Mouse (Mus musculus): ENCODE data around the gene Ccdc142. TPM values are rescaled to one million over a fixed set of nuclear protein-coding genes. Genes with fewer than 3 reads are reported as not detected.

Ccdc142 gene
- polyA plus RNA-seq, 1 experiment from 2014 or later: 0.62 TPM

DNA sequence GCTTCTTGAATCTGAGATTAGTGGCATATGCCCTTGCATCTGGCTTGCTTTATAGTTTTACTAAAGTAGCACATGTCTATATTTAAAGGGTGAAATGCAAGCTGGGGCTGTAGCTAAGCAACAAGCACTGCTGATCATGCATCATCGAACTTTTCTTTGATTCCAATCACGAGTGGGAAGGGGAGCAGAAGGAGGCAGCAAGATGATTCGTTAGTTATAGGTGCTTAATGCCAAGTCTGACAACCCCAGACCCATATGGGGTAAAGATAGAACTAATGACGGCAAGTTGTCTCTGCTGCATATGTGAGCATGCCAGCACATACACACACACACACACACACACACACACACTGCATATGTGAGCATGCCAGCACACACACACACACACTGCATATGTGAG, 2.8 kb downstream of the Ccdc142 start:
- Histone ChIP-seq H3K4me3 (ENCODE audit: low read depth, low read length) (no peak overlapping the region), H3K4me1 (ENCODE audit: control insufficient read depth, insufficient read depth, low read length) (peaks cover 3% of the 10 kb centered on the region), H3K9me3 (replicated peaks; ENCODE audit: control insufficient read depth, low read length) (no peaks in the 10 kb centered on the region), H3K4me2 (ENCODE audit: low read depth, low read length) (no peak overlapping the region), H3K9ac (replicated peaks; ENCODE audit: low read length) (no peak overlapping the region), H3K27me3 (ENCODE audit: control insufficient read depth, insufficient read depth, low read length) (no peaks in the 10 kb centered on the region; the same call in none of the 2 replicates), H3K27ac (replicated peaks; ENCODE audit: low read depth, low read length) (no peak overlapping the region), H3K36me3 (replicated peaks; ENCODE audit: control insufficient read depth, insufficient read depth, low read depth, low read length) (no peaks in the 10 kb centered on the region)
- 81% methylated on average over 4 of the region's 4 CpGs for WGBS
- DNase-seq (ENCODE audit: low spot score) (no peak), ATAC-seq (replicated peaks; ENCODE audit: insufficient number of reproducible peaks, low FRiP score, low TSS enrichment, low read depth) (no peak)

DNA sequence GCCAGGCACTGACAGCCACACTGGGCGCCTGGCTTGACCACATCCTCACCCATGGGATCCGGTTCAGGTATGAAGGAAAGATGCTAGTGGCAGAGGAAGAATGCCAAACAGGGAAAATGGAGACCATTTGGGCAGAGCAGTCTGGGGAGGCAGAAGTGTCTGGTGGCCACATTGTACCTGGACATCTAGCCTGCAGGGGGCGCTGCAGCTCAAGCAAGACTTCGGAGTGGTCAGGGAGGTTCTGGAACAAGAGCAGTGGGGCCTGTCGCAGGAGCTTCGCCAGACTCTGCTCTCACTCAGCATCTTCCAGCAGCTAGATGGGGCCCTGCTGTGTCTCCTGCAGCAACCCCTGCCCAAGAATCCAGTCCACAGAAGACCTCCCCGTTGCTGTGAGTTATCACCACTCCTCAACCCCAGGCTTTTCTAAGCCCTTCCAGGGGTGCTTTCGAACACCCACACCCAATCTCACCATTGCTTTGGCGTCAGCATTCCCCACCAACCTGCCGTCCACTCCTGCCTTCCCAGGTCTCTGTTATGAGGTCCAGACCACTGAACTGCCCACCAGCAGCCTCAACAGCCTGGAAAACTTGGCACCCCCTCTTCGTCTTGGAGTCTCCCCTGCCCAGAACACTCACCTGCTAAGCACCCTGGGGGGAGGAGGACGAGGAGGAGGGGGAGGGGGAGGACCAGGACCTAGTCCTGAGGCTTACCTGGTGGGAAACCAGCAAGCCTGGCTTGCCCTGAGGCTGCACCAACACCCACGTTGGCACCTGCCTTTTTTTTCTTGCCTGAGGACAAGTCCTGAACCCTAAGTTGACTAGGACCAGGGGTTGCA, 6.4 kb downstream of the Ccdc142 start:
- WGBS: 31% methylated on average over 13 of the region's 13 CpGs
- Histone ChIP-seq H3K4me1 (ENCODE audit: control insufficient read depth, insufficient read depth, low read length) (peaks cover 2% of the 10 kb centered on the region), H3K27ac (replicated peaks; ENCODE audit: low read depth, low read length) (no peak overlapping the region; the same call in 1 of the 2 replicates), H3K9ac (replicated peaks; ENCODE audit: low read length) (peak overlapping the region; percentile 96), H3K27me3 (ENCODE audit: control insufficient read depth, insufficient read depth, low read length) (no peaks in the 10 kb centered on the region; the same call in none of the 2 replicates), H3K36me3 (replicated peaks; ENCODE audit: control insufficient read depth, insufficient read depth, low read depth, low read length) (no peaks in the 10 kb centered on the region), H3K9me3 (replicated peaks; ENCODE audit: control insufficient read depth, low read length) (no peaks in the 10 kb centered on the region), H3K4me2 (ENCODE audit: low read depth, low read length) (peak overlapping the region; percentile 87; the same call in 1 of the 2 replicates), H3K4me3 (ENCODE audit: low read depth, low read length) (no peak overlapping the region)
- DNase-seq (ENCODE audit: low spot score) (peak; percentile 82), ATAC-seq (replicated peaks; ENCODE audit: insufficient number of reproducible peaks, low FRiP score, low TSS enrichment, low read depth) (no peak; the same call in 1 of the 2 replicates)

DNA sequence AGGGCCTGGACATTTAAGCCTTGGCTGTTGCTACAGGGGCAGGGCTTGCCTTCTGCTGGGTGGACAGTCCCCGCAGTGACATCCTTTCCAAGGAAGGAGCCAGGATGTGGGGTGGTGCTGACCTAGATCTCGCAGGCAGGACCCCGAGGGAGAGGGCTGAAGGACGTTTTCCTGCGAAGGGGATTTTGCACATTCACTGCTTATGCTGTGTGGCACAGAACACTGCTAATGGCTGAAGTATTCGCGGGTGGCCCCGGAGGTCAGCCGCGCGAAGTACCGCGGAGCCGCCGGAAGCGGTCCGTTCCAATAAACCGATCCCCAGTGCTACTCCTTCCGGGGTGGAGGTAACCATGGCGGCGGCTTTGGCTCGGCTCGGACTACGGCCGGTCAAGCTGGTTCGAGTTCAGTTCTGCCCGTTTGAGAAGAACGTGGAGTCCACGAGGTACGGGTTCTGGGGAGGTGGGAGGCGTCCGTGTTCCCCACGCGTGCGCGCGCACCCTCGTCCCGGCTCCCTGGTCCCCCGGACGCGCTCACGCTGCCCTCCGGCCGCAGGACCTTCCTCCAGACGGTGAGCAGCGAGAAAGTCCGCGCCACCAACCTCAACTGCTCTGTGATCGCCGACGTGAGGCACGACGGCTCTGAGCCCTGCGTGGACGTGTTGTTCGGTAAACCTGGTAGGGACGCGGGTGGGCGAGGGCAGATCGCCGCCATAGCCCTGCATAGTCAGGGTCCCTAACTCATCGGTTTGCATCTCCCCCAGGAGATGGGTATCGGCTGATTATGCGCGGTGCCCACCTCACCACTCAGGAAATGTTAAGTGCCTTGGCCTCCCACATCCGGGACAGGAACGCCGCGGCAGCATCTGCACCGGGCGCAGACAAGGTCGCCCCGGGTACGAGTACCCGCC, 7.6 kb downstream of the Ccdc142 start, which contains the start of gene Mrpl53:
Mrpl53 (plus strand) TSS at position 279 of the 907 bp plus-strand sequence.
- Histone ChIP-seq H3K4me3 (ENCODE audit: low read depth, low read length) (peak within 1 kb of the TSS; percentile 89), H3K27ac (replicated peaks; ENCODE audit: low read depth, low read length) (peak within 1 kb of the TSS; percentile 65), H3K9ac (replicated peaks; ENCODE audit: low read length) (peak within 1 kb of the TSS; percentile 96), H3K27me3 (ENCODE audit: control insufficient read depth, insufficient read depth, low read length) (no peaks in the 10 kb centered on the region), H3K9me3 (replicated peaks; ENCODE audit: control insufficient read depth, low read length) (no peaks in the 10 kb centered on the region), H3K4me1 (ENCODE audit: control insufficient read depth, insufficient read depth, low read length) (no peaks in the 10 kb centered on the region; the same call in 1 of the 2 replicates), H3K36me3 (replicated peaks; ENCODE audit: control insufficient read depth, insufficient read depth, low read depth, low read length) (no peaks in the 10 kb centered on the region), H3K4me2 (ENCODE audit: low read depth, low read length) (peak within 1 kb of the TSS; percentile 87)
- under 1% methylated on average over 75 of the region's 76 CpGs for WGBS
- DNase-seq (ENCODE audit: low spot score): peak; percentile 84
- peak; percentile 81 for ATAC-seq (replicated peaks; ENCODE audit: insufficient number of reproducible peaks, low FRiP score, low TSS enrichment, low read depth)

DNA sequence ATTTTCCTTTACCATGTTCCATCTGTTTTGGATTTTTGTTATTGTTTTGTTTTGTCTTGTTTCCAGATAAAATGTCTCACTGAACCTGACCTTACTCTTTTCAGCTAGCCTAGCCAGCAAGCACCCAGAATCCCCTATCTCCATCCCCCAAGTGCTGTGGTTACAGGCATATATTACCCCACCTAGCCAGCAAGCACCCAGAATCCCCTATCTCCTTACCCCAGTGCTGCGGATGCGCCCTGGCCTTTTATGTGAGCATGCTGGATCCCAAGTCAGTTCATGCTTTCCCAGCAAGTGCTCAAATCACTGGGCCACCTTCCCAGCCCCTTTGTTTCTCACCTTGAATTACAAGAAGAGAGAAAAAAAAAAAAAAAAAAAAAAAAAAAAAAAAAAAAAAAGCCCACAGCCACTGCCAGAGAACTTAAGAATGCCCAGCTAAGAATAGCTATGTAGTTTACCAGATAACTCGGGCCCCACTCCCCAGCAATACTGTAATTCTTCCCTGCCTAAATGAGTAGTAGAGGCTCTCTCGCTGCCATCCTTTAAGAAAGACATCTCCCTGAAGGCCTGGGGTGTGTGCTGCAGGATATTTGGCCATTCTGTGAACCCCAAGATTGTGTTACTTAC, 10.2 kb downstream of the Ccdc142 start:
- 93% methylated on average over 4 of the region's 4 CpGs for WGBS
- H3K27me3 ChIP-seq (ENCODE audit: control insufficient read depth, insufficient read depth, low read length): no peaks in the 10 kb centered on the region
- H3K27ac ChIP-seq (replicated peaks; ENCODE audit: low read depth, low read length): no peak overlapping the region
- no peak overlapping the region for H3K4me2 ChIP-seq (ENCODE audit: low read depth, low read length)
- no peak for DNase-seq (ENCODE audit: low spot score)
- no peak overlapping the region for H3K9ac ChIP-seq (replicated peaks; ENCODE audit: low read length)
- no peaks in the 10 kb centered on the region for H3K36me3 ChIP-seq (replicated peaks; ENCODE audit: control insufficient read depth, insufficient read depth, low read depth, low read length)
- ATAC-seq (replicated peaks; ENCODE audit: insufficient number of reproducible peaks, low FRiP score, low TSS enrichment, low read depth): no peak
- no peak overlapping the region for H3K4me3 ChIP-seq (ENCODE audit: low read depth, low read length)
- no peaks in the 10 kb centered on the region for H3K9me3 ChIP-seq (replicated peaks; ENCODE audit: control insufficient read depth, low read length)
- H3K4me1 ChIP-seq (ENCODE audit: control insufficient read depth, insufficient read depth, low read length): no peaks in the 10 kb centered on the region; the same call in 1 of the 2 replicates

DNA sequence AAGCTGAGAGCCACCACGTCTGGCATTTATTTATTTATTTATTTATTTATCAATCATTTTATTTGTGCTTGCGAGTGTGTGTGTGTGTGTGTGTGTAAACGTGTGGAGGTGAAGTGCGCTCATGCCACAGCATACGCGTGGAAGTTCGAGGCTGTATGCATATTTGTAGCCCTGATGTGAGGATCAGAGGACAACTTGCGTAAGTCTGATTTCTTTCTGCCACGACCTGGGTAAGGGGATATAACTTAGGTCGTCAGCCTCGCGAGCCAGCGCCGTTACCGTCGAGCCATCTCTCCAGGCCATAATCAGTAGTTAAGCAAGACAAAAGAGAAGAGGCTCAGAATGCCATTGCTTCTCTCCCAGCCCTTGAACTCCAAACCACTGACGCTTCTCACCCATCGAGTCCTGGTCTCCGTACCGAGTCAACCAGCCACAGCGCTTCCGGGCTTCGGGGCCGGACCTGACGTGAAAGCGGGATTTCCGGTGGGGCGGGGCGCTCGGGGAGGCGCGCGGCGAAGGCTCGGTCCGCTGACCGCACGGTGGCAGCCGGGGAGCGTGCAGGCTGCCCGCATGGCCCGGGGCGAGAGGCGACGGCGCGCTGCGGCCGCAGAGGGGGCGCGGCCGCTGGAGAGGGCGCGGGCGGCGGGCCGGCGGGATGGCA, 13.7 kb downstream of the Ccdc142 start, which contains the start of gene Mogs:
Mogs (plus strand) TSS at position 486 of the 661 bp plus-strand sequence.
- H3K4me2 ChIP-seq (ENCODE audit: low read depth, low read length): peak within 1 kb of the TSS; percentile 78
- no peaks in the 10 kb centered on the region; the same call in 1 of the 2 replicates for H3K36me3 ChIP-seq (replicated peaks; ENCODE audit: control insufficient read depth, insufficient read depth, low read depth, low read length)
- DNase-seq (ENCODE audit: low spot score) (peak; percentile 95), ATAC-seq (replicated peaks; ENCODE audit: insufficient number of reproducible peaks, low FRiP score, low TSS enrichment, low read depth) (peak; percentile 72)
- H3K4me1 ChIP-seq (ENCODE audit: control insufficient read depth, insufficient read depth, low read length): peaks cover 4% of the 10 kb centered on the region
- H3K27me3 ChIP-seq (ENCODE audit: control insufficient read depth, insufficient read depth, low read length): no peaks in the 10 kb centered on the region
- peak within 1 kb of the TSS; percentile 85 for H3K9ac ChIP-seq (replicated peaks; ENCODE audit: low read length)
- 0 out of 2 replicates have a peak within 1 kb of the TSS, but pooled peaks have one; percentile 5 for H3K27ac ChIP-seq (replicated peaks; ENCODE audit: low read depth, low read length)
- H3K4me3 ChIP-seq (ENCODE audit: low read depth, low read length): peak within 1 kb of the TSS; percentile 75
- H3K9me3 ChIP-seq (replicated peaks; ENCODE audit: control insufficient read depth, low read length): no peaks in the 10 kb centered on the region
- WGBS: 1% methylated on average over 58 of the region's 58 CpGs

DNA sequence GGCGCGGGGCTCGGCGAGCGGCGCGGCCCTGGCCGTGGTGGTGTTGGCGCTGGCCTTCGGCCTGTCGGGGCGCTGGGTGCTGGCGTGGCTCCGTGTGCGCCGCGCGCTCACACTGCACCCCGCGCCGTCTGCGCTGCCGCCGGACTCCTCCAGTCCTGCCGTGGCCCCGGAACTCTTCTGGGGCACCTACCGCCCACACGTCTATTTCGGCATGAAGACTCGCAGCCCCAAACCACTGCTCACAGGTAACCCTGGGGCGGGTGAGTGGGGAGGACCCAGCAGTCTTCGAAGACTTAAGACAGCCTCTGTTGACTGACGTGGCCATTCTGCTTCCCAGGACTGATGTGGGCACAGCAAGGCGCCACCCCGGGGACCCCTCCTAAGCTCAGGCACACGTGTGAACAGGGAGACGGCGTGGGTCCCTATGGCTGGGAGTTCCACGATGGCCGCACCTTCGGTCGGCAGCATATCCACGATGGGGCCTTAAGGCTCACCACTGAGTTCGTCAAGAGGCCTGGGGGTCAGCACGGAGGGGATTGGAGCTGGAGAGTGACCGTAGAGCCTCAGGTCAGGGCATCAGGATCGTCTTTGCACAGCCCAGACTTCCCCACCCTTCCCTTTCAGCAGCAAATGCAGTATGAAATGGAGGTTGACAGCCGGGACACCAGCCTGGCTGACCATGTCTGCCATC, 14.4 kb downstream of the Ccdc142 start:
- Histone ChIP-seq H3K27ac (replicated peaks; ENCODE audit: low read depth, low read length) (0 out of 2 replicates have a peak overlapping the region, but pooled peaks have one; percentile 5), H3K36me3 (replicated peaks; ENCODE audit: control insufficient read depth, insufficient read depth, low read depth, low read length) (no peaks in the 10 kb centered on the region; the same call in 1 of the 2 replicates), H3K4me1 (ENCODE audit: control insufficient read depth, insufficient read depth, low read length) (peaks cover 5% of the 10 kb centered on the region), H3K9ac (replicated peaks; ENCODE audit: low read length) (peak overlapping the region; percentile 85), H3K4me3 (ENCODE audit: low read depth, low read length) (peak overlapping the region; percentile 75), H3K9me3 (replicated peaks; ENCODE audit: control insufficient read depth, low read length) (no peaks in the 10 kb centered on the region), H3K27me3 (ENCODE audit: control insufficient read depth, insufficient read depth, low read length) (no peaks in the 10 kb centered on the region), H3K4me2 (ENCODE audit: low read depth, low read length) (peak overlapping the region; percentile 78)
- ATAC-seq (replicated peaks; ENCODE audit: insufficient number of reproducible peaks, low FRiP score, low TSS enrichment, low read depth) (peak; percentile 31), DNase-seq (ENCODE audit: low spot score) (no peak)
- 3% methylated on average over 46 of the region's 48 CpGs for WGBS
